Mouse (Mus musculus) kidney, adult 2 months (tissue): ENCODE results near the gene Adamts2.

ENCODE experiments used
- CTCF ChIP-seq: fragments of 200-500 bp; conservative IDR thresholded peaks from 2 replicates; pipeline ENCODE4 v1.5.1; 2011; ENCODE audit warnings: low read depth, mild to moderate bottlenecking, control low read depth, low read length, moderate library complexity, mixed read lengths; ENCODE audit not compliant: insufficient read depth, insufficient read length
- POLR2A ChIP-seq: fragments of 200-500 bp; IDR thresholded peaks from one replicate; pipeline ENCODE4 v1.6.1; 2011; ENCODE audit warnings: low read depth, low read length, control low read depth

GRCm38 (mm10) chr11:50771006-50771405 lies 169.1 kb downstream of the Adamts2 start:
- TF ChIP-seq POLR2A (no peak), CTCF (no peak)
